Mouse (Mus musculus) spleen, adult 2 months (tissue): ENCODE results near the gene Nck1.

ENCODE experiments used
- CTCF ChIP-seq: fragments of 200-500 bp; IDR thresholded peaks from 2 replicates; pipeline ENCODE4 v1.5.1; 2011; ENCODE audit warnings: mild to moderate bottlenecking, inconsistent platforms; ENCODE audit not compliant: insufficient read depth, insufficient read length, insufficient replicate concordance; ENCODE audit errors: extremely low read depth
- POLR2A ChIP-seq: fragments of 200-500 bp; IDR thresholded peaks from 2 replicates; pipeline ENCODE4 v1.6.1; 2011; ENCODE audit warnings: low read depth, low read length, inconsistent platforms

DNA sequence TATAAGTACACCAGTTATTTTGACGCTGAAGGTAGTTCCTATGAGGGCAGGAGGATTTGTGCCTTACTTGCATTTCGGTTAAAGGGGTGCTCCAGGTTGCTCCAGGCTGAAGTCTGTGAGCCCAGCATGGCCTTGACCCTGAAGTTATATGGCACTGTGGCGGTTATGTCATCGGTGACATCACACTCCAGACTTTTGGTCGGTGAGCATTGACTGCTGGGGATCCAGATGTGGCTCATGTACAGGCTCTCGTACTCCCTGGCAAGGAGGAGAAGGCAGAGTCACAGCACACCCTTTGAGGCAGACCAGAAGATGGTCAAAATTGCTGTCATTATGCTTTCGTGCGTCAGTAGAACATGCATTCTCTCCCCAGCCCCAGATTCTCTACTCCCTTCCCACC is 73.0 kb downstream of the Nck1 start:
- TF ChIP-seq POLR2A (no peak), CTCF (no peak)
